In genomic region chr2:153249751-153250150, GRCm38 (mm10) we compare ENCODE assay signal across 24 mouse cellular contexts. TPM values are rescaled to one million over a fixed set of nuclear protein-coding genes. Genes with fewer than 3 reads are reported as not detected.
A peak's percentile ranks its signal among the peaks of the same experiment; 100 is the strongest.
DNase-seq lines count a peak whose midpoint lies in the region; ATAC-seq and TF ChIP-seq lines count a peak whose summit lies in the region.
"Had no signal": no experiment of that assay in that cellular context is flagged by ENCODE, and none has a peak within 500 bp of the region (broad histone marks: within the 10 kb centered on the region; RNA-seq: fewer than 3 reads in every experiment).

No protein-coding gene starts in this region.

- H3K9ac ChIP-seq in hindbrain, postnatal 0 days (replicated peaks; ENCODE audit: low read length), result no peak overlapping the region
- H3K9ac ChIP-seq in hindbrain, embryonic 13.5 days, result no peak overlapping the region
- no peak overlapping the region for H3K9ac ChIP-seq in intestine, embryonic 15.5 days
- H3K9ac ChIP-seq in kidney, embryonic 14.5 days (ENCODE audit: low read depth, low read length), result no peak overlapping the region
- H3K9ac ChIP-seq: embryonic facial prominence, embryonic 12.5 days; embryonic facial prominence, embryonic 15.5 days; forebrain, postnatal 0 days; hindbrain, embryonic 14.5 days had no signal

- 90% methylated on average over 5 of the region's 5 CpGs for WGBS in hindbrain, postnatal 0 days
- 94% methylated on average over 5 of the region's 5 CpGs for WGBS in hindbrain, embryonic 13.5 days
- WGBS in intestine, embryonic 15.5 days, result 67% methylated on average over 5 of the region's 5 CpGs
- 89% methylated on average over 5 of the region's 5 CpGs for WGBS in kidney, embryonic 14.5 days

- no peak for TF ChIP-seq CTCF in hindbrain, postnatal 0 days (IDR thresholded peaks at IDR 0.05; ENCODE audit: low read depth)

- ATAC-seq in hindbrain, postnatal 0 days, result no peak
- ATAC-seq in hindbrain, embryonic 13.5 days (ENCODE audit: low FRiP score), result no peak
- peak; percentile 97 for ATAC-seq in intestine, embryonic 15.5 days
- ATAC-seq in megakaryocyte progenitor cell, adult 5-6 weeks (replicated peaks; ENCODE audit: poor library complexity), result 0 out of 2 replicates have a peak, but pooled peaks have one; percentile 23
- ATAC-seq in kidney, embryonic 14.5 days (ENCODE audit: low FRiP score, low TSS enrichment), result no peak
- ATAC-seq: activated CD4-positive, CD25-positive, alpha-beta regulatory T cell, adult 4 months; forebrain, embryonic 14.5 days; forebrain, postnatal 0 days had no signal

- H3K4me2 ChIP-seq in hindbrain, postnatal 0 days (ENCODE audit: low read depth, low read length), result no peak overlapping the region
- H3K4me2 ChIP-seq in hindbrain, embryonic 13.5 days, result no peak overlapping the region
- H3K4me2 ChIP-seq in intestine, embryonic 15.5 days (replicated peaks), result no peak overlapping the region
- H3K4me2 ChIP-seq in kidney, embryonic 14.5 days (replicated peaks; ENCODE audit: low read depth, low read length), result no peak overlapping the region
- H3K4me2 ChIP-seq: embryonic facial prominence, embryonic 12.5 days; embryonic facial prominence, embryonic 15.5 days; hindbrain, embryonic 14.5 days had no signal

- DNase-seq in hindbrain, postnatal 0 days (ENCODE audit: low spot score), result no peak
- DNase-seq in yolk sac, embryonic 10.5 days (ENCODE audit: low spot score), result peak; percentile 76
- DNase-seq in lung, postnatal 10 days, result no peak
- DNase-seq in heart, postnatal 4 days, result no peak
- DNase-seq: adrenal gland, adult 8-10 months; adrenal gland, postnatal 25 days; cerebellum, adult 18-20 months; cerebellum, adult 9-11 months; cerebellum, postnatal 25 days; forebrain, postnatal 0 days; gastrocnemius, adult 2 months; gastrocnemius, postnatal 14 days; heart, adult 2 months had no signal

- peaks cover 18% of the 10 kb centered on the region for H3K36me3 ChIP-seq in hindbrain, postnatal 0 days (ENCODE audit: insufficient read depth, low read length)
- peaks cover 65% of the 10 kb centered on the region for H3K36me3 ChIP-seq in hindbrain, embryonic 13.5 days
- peaks cover 20% of the 10 kb centered on the region for H3K36me3 ChIP-seq in intestine, embryonic 15.5 days
- peaks cover 45% of the 10 kb centered on the region for H3K36me3 ChIP-seq in kidney, embryonic 14.5 days (ENCODE audit: control insufficient read depth, insufficient read depth, low read length)

- no peaks in the 10 kb centered on the region for H3K4me1 ChIP-seq in hindbrain, postnatal 0 days (ENCODE audit: insufficient read depth, low read length)
- 0 out of 2 replicates have a peak, but pooled peaks cover 3% of the 10 kb centered on the region for H3K4me1 ChIP-seq in hindbrain, embryonic 13.5 days (replicated peaks)
- H3K4me1 ChIP-seq in intestine, embryonic 15.5 days (replicated peaks), result no peaks in the 10 kb centered on the region; the same call in 1 of the 2 replicates
- H3K4me1 ChIP-seq in kidney, embryonic 14.5 days (ENCODE audit: control insufficient read depth, insufficient read depth, low read length), result no peaks in the 10 kb centered on the region
- H3K4me1 ChIP-seq: embryonic facial prominence, embryonic 12.5 days; embryonic facial prominence, embryonic 15.5 days; heart, embryonic 10.5 days; hindbrain, embryonic 10.5 days had no signal

- no peaks in the 10 kb centered on the region for H3K27me3 ChIP-seq in hindbrain, postnatal 0 days (ENCODE audit: insufficient read depth, low read length)
- H3K27me3 ChIP-seq in hindbrain, embryonic 13.5 days, result no peaks in the 10 kb centered on the region
- H3K27me3 ChIP-seq in intestine, embryonic 15.5 days (replicated peaks), result no peaks in the 10 kb centered on the region
- no peaks in the 10 kb centered on the region for H3K27me3 ChIP-seq in kidney, embryonic 14.5 days (ENCODE audit: control insufficient read depth, insufficient read depth, low read length)
- H3K27me3 ChIP-seq: embryonic facial prominence, embryonic 12.5 days; embryonic facial prominence, embryonic 15.5 days had no signal

- H3K27ac ChIP-seq in hindbrain, postnatal 0 days, result peak overlapping the region; percentile 20; the same call in 1 of the 2 replicates
- H3K27ac ChIP-seq in hindbrain, embryonic 13.5 days, result no peak overlapping the region
- peak overlapping the region; percentile 89 for H3K27ac ChIP-seq in intestine, embryonic 15.5 days
- no peak overlapping the region for H3K27ac ChIP-seq in kidney, embryonic 14.5 days (ENCODE audit: low read depth, low read length)
- H3K27ac ChIP-seq: embryonic facial prominence, embryonic 12.5 days; embryonic facial prominence, embryonic 15.5 days; gastrocnemius, adult 2 months; heart, adult 2 months; heart, embryonic 10.5 days; hindbrain, embryonic 10.5 days; hindbrain, embryonic 14.5 days had no signal

- no peak overlapping the region for H3K4me3 ChIP-seq in hindbrain, postnatal 0 days (ENCODE audit: low read length)
- H3K4me3 ChIP-seq in hindbrain, embryonic 13.5 days, result no peak overlapping the region
- H3K4me3 ChIP-seq in intestine, embryonic 15.5 days (replicated peaks), result no peak overlapping the region
- no peak overlapping the region for H3K4me3 ChIP-seq in kidney, embryonic 14.5 days (ENCODE audit: low read length)
- H3K4me3 ChIP-seq: embryonic facial prominence, embryonic 12.5 days; embryonic facial prominence, embryonic 15.5 days; gastrocnemius, adult 2 months; heart, adult 2 months; heart, embryonic 10.5 days; hindbrain, embryonic 10.5 days had no signal

- H3K9me3 ChIP-seq in hindbrain, postnatal 0 days (ENCODE audit: low read length), result no peaks in the 10 kb centered on the region
- no peaks in the 10 kb centered on the region for H3K9me3 ChIP-seq in hindbrain, embryonic 13.5 days
- H3K9me3 ChIP-seq in intestine, embryonic 15.5 days, result no peaks in the 10 kb centered on the region
- H3K9me3 ChIP-seq in kidney, embryonic 14.5 days (ENCODE audit: control insufficient read depth, low read length), result no peaks in the 10 kb centered on the region
- H3K9me3 ChIP-seq: embryonic facial prominence, embryonic 12.5 days; embryonic facial prominence, embryonic 15.5 days; heart, embryonic 10.5 days; hindbrain, embryonic 10.5 days had no signal

RNA-seq across cellular contexts. Expression of gene Pofut1, which starts 8.4 kb away (rescaled TPM):
- total RNA-seq in hindbrain, postnatal 0 days (2014; rRNA removed), result 20.7 and 23.6 TPM in 2 replicates
- polyA plus RNA-seq in hindbrain, postnatal 0 days (2015; fragmentation: Nextera tagmentation; extraction: Ambion mirVana), result 4.3 and 4.8 TPM in 2 replicates
- polyA plus RNA-seq in hindbrain, embryonic 13.5 days (2015; fragmentation: Nextera tagmentation; extraction: Ambion mirVana), result 5.5 and 6.3 TPM in 2 replicates
- polyA plus RNA-seq in intestine, embryonic 15.5 days (2015; fragmentation: Nextera tagmentation; extraction: Ambion mirVana), result 11.7 and 12.1 TPM in 2 replicates
- 14.0 and 14.9 TPM in 2 replicates for total RNA-seq in megakaryocyte progenitor cell, adult 5-6 weeks (2015)
- total RNA-seq in megakaryocyte progenitor cell, adult 5-6 weeks (2017), result 16.7 and 22.1 TPM in 2 replicates
- polyA plus RNA-seq in kidney, embryonic 14.5 days (2014; fragmentation: Nextera tagmentation; extraction: Ambion mirVana), result 9.0 and 10.5 TPM in 2 replicates
- 10 to 100 TPM; 21.8 to 25.0 TPM for total RNA-seq in heart, postnatal 4 days (2021)

RNA-seq across cellular contexts. Expression of gene Plagl2, which starts 8.5 kb away (rescaled TPM):
- total RNA-seq in hindbrain, postnatal 0 days (2014; rRNA removed), result 5.0 and 6.4 TPM in 2 replicates
- polyA plus RNA-seq in hindbrain, postnatal 0 days (2015; fragmentation: Nextera tagmentation; extraction: Ambion mirVana), result 2.3 and 2.4 TPM in 2 replicates
- 7.2 and 8.1 TPM in 2 replicates for polyA plus RNA-seq in hindbrain, embryonic 13.5 days (2015; fragmentation: Nextera tagmentation; extraction: Ambion mirVana)
- polyA plus RNA-seq in intestine, embryonic 15.5 days (2015; fragmentation: Nextera tagmentation; extraction: Ambion mirVana), result 46.8 and 48.0 TPM in 2 replicates
- total RNA-seq in megakaryocyte progenitor cell, adult 5-6 weeks (2015), result 42.3 and 45.4 TPM in 2 replicates
- total RNA-seq in megakaryocyte progenitor cell, adult 5-6 weeks (2017), result 5.6 TPM in 2 replicates
- 17.6 and 26.2 TPM in 2 replicates for polyA plus RNA-seq in kidney, embryonic 14.5 days (2014; fragmentation: Nextera tagmentation; extraction: Ambion mirVana)
- total RNA-seq in heart, postnatal 4 days (2021), result 1 to 10 TPM; 8.4 to 9.7 TPM

RNA-seq across cellular contexts. Expression of gene Tspyl3, which starts 24.5 kb away (rescaled TPM):
- total RNA-seq in hindbrain, postnatal 0 days (2014; rRNA removed), result 30.1 and 33.0 TPM in 2 replicates
- 39.9 and 42.4 TPM in 2 replicates for polyA plus RNA-seq in hindbrain, postnatal 0 days (2015; fragmentation: Nextera tagmentation; extraction: Ambion mirVana)
- 25.7 and 28.6 TPM in 2 replicates for polyA plus RNA-seq in hindbrain, embryonic 13.5 days (2015; fragmentation: Nextera tagmentation; extraction: Ambion mirVana)
- polyA plus RNA-seq in intestine, embryonic 15.5 days (2015; fragmentation: Nextera tagmentation; extraction: Ambion mirVana), result 10.3 and 11.4 TPM in 2 replicates
- total RNA-seq in megakaryocyte progenitor cell, adult 5-6 weeks (2015), result 8.0 and 10.8 TPM in 2 replicates
- 7.0 and 8.9 TPM in 2 replicates for total RNA-seq in megakaryocyte progenitor cell, adult 5-6 weeks (2017)
- polyA plus RNA-seq in kidney, embryonic 14.5 days (2014; fragmentation: Nextera tagmentation; extraction: Ambion mirVana), result 5.4 and 9.6 TPM in 2 replicates
- total RNA-seq in heart, postnatal 4 days (2021), result 1 to 10 TPM; 2.7 to 3.0 TPM

RNA-seq across cellular contexts. Expression of gene Kif3b, which starts 41.5 kb away (rescaled TPM):
- 38.1 and 42.3 TPM in 2 replicates for total RNA-seq in hindbrain, postnatal 0 days (2014; rRNA removed)
- polyA plus RNA-seq in hindbrain, postnatal 0 days (2015; fragmentation: Nextera tagmentation; extraction: Ambion mirVana), result 17.6 and 17.7 TPM in 2 replicates
- polyA plus RNA-seq in hindbrain, embryonic 13.5 days (2015; fragmentation: Nextera tagmentation; extraction: Ambion mirVana), result 16.2 and 16.9 TPM in 2 replicates
- polyA plus RNA-seq in intestine, embryonic 15.5 days (2015; fragmentation: Nextera tagmentation; extraction: Ambion mirVana), result 7.1 and 7.7 TPM in 2 replicates
- total RNA-seq in megakaryocyte progenitor cell, adult 5-6 weeks (2015), result 3.6 and 5.5 TPM in 2 replicates
- 9.9 and 11.3 TPM in 2 replicates for total RNA-seq in megakaryocyte progenitor cell, adult 5-6 weeks (2017)
- polyA plus RNA-seq in kidney, embryonic 14.5 days (2014; fragmentation: Nextera tagmentation; extraction: Ambion mirVana), result 4.4 and 5.6 TPM in 2 replicates
- total RNA-seq in heart, postnatal 4 days (2021), result 10 to 100 TPM; 12.9 to 13.4 TPM

Comparison
In these comparisons a context has a peak if more than half of its experiments do, and no peak if none do; other contexts are left out.
1. H3K27ac ChIP-seq: peak in hindbrain, postnatal 0 days (single experiment) and intestine, embryonic 15.5 days (single experiment); none in hindbrain, embryonic 13.5 days (single experiment) and kidney, embryonic 14.5 days (single experiment).
2. ATAC-seq: peak in intestine, embryonic 15.5 days (single experiment) and megakaryocyte progenitor cell, adult 5-6 weeks (single experiment); none in hindbrain, postnatal 0 days (single experiment), hindbrain, embryonic 13.5 days (single experiment) and kidney, embryonic 14.5 days (single experiment).